Mouse (Mus musculus) kidney, adult 9 months (tissue): ENCODE measurements around the gene Cmpk2.
A peak's percentile ranks its signal among the peaks of the same experiment; 100 is the strongest.
"Not testable (repeated sequence)": the region's sequence is repeated elsewhere in the genome, so short reads cannot be mapped to it uniquely, and the experiment has no call there.

Experiments
- DNase-seq: peaks from one replicate; pipeline ENCODE4 v3.0.0; 2022

Cmpk2 gene

GRCm38 (mm10) chr12:26485738-26486580 lies 17.0 kb downstream of the Cmpk2 start:
- DNase-seq: not testable (repeated sequence)

GRCm38 (mm10) chr12:26487874-26488616 lies 19.0 kb downstream of the Cmpk2 start:
- peak; percentile 62 for DNase-seq

GRCm38 (mm10) chr12:26488617-26489274 lies 19.7 kb downstream of the Cmpk2 start:
- DNase-seq: no peak

GRCm38 (mm10) chr12:26489942-26490341 lies 20.9 kb downstream of the Cmpk2 start:
- no peak for DNase-seq

GRCm38 (mm10) chr12:26501042-26501441 lies 32.0 kb downstream of the Cmpk2 start:
- DNase-seq: no peak

GRCm38 (mm10) chr12:26510971-26511370 lies 42.0 kb downstream of the Cmpk2 start:
- DNase-seq: no peak

- no peak for DNase-seq
Measured at GRCm38 (mm10) chr12:26518206-26518605, 49.2 kb downstream of the Cmpk2 start.

- DNase-seq: peak; percentile 40
Measured at GRCm38 (mm10) chr12:26524943-26525697, 56.1 kb downstream of the Cmpk2 start.

- DNase-seq: no peak
Measured at GRCm38 (mm10) chr12:26525698-26526026, 56.7 kb downstream of the Cmpk2 start.
